Mouse (Mus musculus): ENCODE results near the gene Anapc15-ps. TPM values are rescaled to one million over a fixed set of nuclear protein-coding genes. Genes with fewer than 3 reads are reported as not detected.

The Anapc15-ps gene
- polyA plus RNA-seq (2012; rRNA removed) (0.31 TPM in 1 of 2 replicates, not detected in the other), polyA plus RNA-seq (2014; fragmentation: Nextera tagmentation; extraction: Ambion mirVana) (not detected in 2 replicates)

DNA sequence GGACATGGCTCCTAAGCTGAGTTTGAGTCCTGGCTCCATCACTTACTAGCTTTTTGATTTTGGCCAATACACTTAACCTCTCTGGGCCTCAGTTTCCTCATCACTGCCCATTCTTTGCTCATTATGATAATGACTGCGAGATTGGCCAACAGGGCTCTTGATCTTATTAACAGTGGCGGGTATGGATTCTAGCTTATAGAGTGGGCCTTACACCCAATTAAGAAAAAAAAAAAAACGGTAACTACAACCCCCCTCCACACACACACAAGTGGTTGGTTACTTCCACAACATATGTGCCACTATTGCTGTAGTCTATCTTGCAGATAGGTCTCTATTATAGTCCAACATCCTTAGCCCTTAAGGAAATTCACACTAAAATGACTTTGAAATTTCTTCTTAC lies at the start of gene Anapc15-ps:
Gene Anapc15-ps, minus strand, starts transcription at position 101 of the 400 bp plus-strand sequence.
- no peak within 1 kb of the TSS for H3K27ac ChIP-seq (replicated peaks; ENCODE audit: low read depth, low read length)
- 95% methylated on average over 3 of the region's 3 CpGs for WGBS
- no peak for ATAC-seq (ENCODE audit: low FRiP score, low read depth)

DNA sequence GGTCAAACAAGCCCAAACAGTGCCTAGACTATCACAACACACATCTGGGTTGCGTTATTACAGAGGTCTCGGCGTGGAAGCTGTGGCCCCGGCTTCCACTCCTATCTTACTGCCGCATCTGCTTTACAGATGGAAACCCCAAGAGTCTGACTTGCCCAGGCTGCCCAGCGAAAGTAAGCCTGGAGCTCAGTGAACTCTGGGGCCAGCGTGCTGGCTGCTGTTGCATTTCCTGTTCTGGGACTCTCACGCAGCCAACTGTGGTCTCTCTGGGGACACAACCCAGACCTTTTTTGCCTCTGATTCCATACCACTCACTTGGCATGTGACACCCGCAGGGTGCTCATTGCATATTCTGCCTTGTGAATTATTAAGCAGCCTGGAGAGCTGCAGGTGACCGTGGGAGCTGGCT lies 49.0 kb upstream of the Anapc15-ps start:
- no peak overlapping the region for H3K9ac ChIP-seq (ENCODE audit: low read depth, low read length, severe bottlenecking)
- H3K27me3 ChIP-seq (ENCODE audit: control insufficient read depth, insufficient read depth, low read length), result no peaks in the 10 kb centered on the region
- H3K4me1 ChIP-seq (ENCODE audit: control insufficient read depth, insufficient read depth, low read length), result peaks cover 15% of the 10 kb centered on the region
- no peak for TF ChIP-seq POLR2A (IDR thresholded peaks at IDR 0.05; ENCODE audit: borderline replicate concordance, extremely low read depth, insufficient read depth, insufficient read length)
- no peaks in the 10 kb centered on the region for H3K9me3 ChIP-seq (ENCODE audit: control insufficient read depth, low read length)
- no peaks in the 10 kb centered on the region for H3K36me3 ChIP-seq (ENCODE audit: control insufficient read depth, insufficient read depth, low read length)
- DNase-seq (ENCODE audit: low spot score), result no peak
- no peak overlapping the region for H3K4me3 ChIP-seq (replicated peaks; ENCODE audit: low read length)
- H3K4me2 ChIP-seq (replicated peaks; ENCODE audit: low read depth, low read length, severe bottlenecking), result no peak overlapping the region
- no peak for ATAC-seq (ENCODE audit: low FRiP score, low read depth)
- H3K27ac ChIP-seq (replicated peaks; ENCODE audit: low read depth, low read length), result no peak overlapping the region
- 39% methylated on average over 10 of the region's 10 CpGs for WGBS

More for the DNA sequence above, at the start of gene Anapc15-ps:
- Histone ChIP-seq H3K9me3 (ENCODE audit: control insufficient read depth, low read length) (0 out of 2 replicates have a peak, but pooled peaks cover 4% of the 10 kb centered on the region), H3K9ac (ENCODE audit: low read depth, low read length, severe bottlenecking) (no peak within 1 kb of the TSS), H3K4me1 (ENCODE audit: control insufficient read depth, insufficient read depth, low read length) (peaks cover 5% of the 10 kb centered on the region; the same call in 1 of the 2 replicates), H3K36me3 (ENCODE audit: control insufficient read depth, insufficient read depth, low read length) (no peaks in the 10 kb centered on the region), H3K4me3 (replicated peaks; ENCODE audit: low read length) (no peak within 1 kb of the TSS), H3K27me3 (ENCODE audit: control insufficient read depth, insufficient read depth, low read length) (no peaks in the 10 kb centered on the region), H3K4me2 (replicated peaks; ENCODE audit: low read depth, low read length, severe bottlenecking) (no peak within 1 kb of the TSS)
- TF ChIP-seq POLR2A (IDR thresholded peaks at IDR 0.05; ENCODE audit: borderline replicate concordance, extremely low read depth, insufficient read depth, insufficient read length), result no peak
- no peak for DNase-seq (ENCODE audit: low spot score)

DNA sequence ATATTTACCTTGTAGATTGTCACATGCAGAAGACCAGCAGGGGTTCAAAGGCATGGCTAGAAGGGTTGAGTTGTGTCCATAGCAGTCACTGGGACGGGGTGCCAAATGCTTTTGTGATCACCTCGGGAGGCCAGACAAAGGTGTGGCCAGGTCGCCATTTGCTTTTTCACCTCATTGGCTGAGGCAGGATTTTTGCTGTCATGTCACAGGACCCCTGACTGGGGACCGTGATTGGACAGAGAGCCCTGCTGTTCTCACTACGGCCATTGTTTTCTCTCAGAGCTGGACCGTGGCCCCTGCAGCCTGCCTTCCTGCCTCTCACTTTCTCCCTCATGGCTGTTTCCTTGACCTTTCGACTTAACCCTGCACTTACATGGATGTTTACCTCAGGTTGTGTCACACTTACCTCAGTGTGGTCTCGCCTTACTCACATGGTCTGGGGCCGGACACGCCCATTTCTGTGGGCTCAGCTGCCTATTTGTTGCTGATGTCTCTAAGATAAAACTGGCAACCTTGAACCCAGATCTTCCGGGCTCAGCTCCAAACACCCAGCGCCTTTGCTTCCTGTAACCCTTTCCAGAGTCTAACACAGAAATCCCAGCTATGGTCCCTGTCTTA lies 47.0 kb upstream of the Anapc15-ps start:
- ATAC-seq (ENCODE audit: low FRiP score, low read depth) (no peak), DNase-seq (ENCODE audit: low spot score) (no peak)
- H3K9ac ChIP-seq (ENCODE audit: low read depth, low read length, severe bottlenecking), result no peak overlapping the region
- no peaks in the 10 kb centered on the region for H3K27me3 ChIP-seq (ENCODE audit: control insufficient read depth, insufficient read depth, low read length)
- no peak overlapping the region for H3K4me3 ChIP-seq (replicated peaks; ENCODE audit: low read length)
- WGBS, result 78% methylated on average over 12 of the region's 12 CpGs
- H3K4me1 ChIP-seq (ENCODE audit: control insufficient read depth, insufficient read depth, low read length), result peaks cover 5% of the 10 kb centered on the region
- no peak for TF ChIP-seq POLR2A (IDR thresholded peaks at IDR 0.05; ENCODE audit: borderline replicate concordance, extremely low read depth, insufficient read depth, insufficient read length)
- no peaks in the 10 kb centered on the region for H3K36me3 ChIP-seq (ENCODE audit: control insufficient read depth, insufficient read depth, low read length)
- no peak overlapping the region for H3K4me2 ChIP-seq (replicated peaks; ENCODE audit: low read depth, low read length, severe bottlenecking)
- no peak overlapping the region for H3K27ac ChIP-seq (replicated peaks; ENCODE audit: low read depth, low read length)
- no peaks in the 10 kb centered on the region for H3K9me3 ChIP-seq (ENCODE audit: control insufficient read depth, low read length)

DNA sequence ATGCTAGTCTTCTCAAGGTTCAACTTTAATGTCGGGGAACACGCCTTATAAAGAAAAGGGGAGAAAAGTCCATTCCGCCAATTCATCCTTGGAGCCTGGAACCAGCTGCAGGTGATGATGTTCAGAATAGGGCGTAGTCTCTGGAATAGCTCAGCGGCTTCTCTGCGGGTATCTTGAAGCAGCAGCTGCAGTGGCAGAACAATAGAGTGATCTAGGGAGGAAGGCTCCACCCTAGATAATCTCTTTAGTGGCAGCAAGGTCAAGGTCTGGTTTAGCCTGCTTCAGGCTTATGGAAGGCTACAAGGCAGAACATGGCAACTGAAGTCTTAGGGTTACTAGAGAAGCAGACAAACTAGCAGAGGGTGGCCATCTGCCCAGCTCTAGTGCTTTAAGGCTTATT lies 46.2 kb upstream of the Anapc15-ps start:
- no peaks in the 10 kb centered on the region for H3K27me3 ChIP-seq (ENCODE audit: control insufficient read depth, insufficient read depth, low read length)
- ATAC-seq (ENCODE audit: low FRiP score, low read depth) (no peak), DNase-seq (ENCODE audit: low spot score) (no peak)
- no peak overlapping the region for H3K27ac ChIP-seq (replicated peaks; ENCODE audit: low read depth, low read length)
- no peaks in the 10 kb centered on the region for H3K36me3 ChIP-seq (ENCODE audit: control insufficient read depth, insufficient read depth, low read length)
- H3K4me2 ChIP-seq (replicated peaks; ENCODE audit: low read depth, low read length, severe bottlenecking), result no peak overlapping the region
- TF ChIP-seq POLR2A (IDR thresholded peaks at IDR 0.05; ENCODE audit: borderline replicate concordance, extremely low read depth, insufficient read depth, insufficient read length), result no peak
- H3K4me1 ChIP-seq (ENCODE audit: control insufficient read depth, insufficient read depth, low read length), result 0 out of 2 replicates have a peak, but pooled peaks cover 3% of the 10 kb centered on the region
- WGBS, result 91% methylated on average over 6 of the region's 6 CpGs
- no peak overlapping the region for H3K4me3 ChIP-seq (replicated peaks; ENCODE audit: low read length)
- no peak overlapping the region for H3K9ac ChIP-seq (ENCODE audit: low read depth, low read length, severe bottlenecking)
- H3K9me3 ChIP-seq (ENCODE audit: control insufficient read depth, low read length), result no peaks in the 10 kb centered on the region

DNA sequence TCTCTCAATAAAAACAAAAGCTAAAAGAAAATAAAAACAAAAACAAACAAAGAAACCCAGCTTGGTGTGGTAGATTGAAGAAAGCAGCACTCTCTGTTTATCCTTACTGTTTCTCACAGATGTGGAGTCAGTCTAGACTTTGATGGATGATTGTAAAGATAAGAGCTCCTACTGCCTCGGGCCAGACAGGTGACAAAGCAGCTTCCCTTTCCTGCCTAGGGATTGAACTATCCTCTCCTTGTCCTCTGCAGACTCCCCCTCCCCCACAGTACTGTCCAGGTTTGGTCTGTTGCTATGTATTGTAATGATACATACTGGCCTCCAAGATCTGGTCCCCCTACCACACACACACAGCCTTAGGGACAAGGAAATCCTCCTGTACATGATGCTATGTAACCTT lies 45.5 kb upstream of the Anapc15-ps start:
- Histone ChIP-seq H3K4me2 (replicated peaks; ENCODE audit: low read depth, low read length, severe bottlenecking) (no peak overlapping the region), H3K9ac (ENCODE audit: low read depth, low read length, severe bottlenecking) (no peak overlapping the region), H3K9me3 (ENCODE audit: control insufficient read depth, low read length) (no peaks in the 10 kb centered on the region), H3K27me3 (ENCODE audit: control insufficient read depth, insufficient read depth, low read length) (no peaks in the 10 kb centered on the region), H3K4me1 (ENCODE audit: control insufficient read depth, insufficient read depth, low read length) (0 out of 2 replicates have a peak, but pooled peaks cover 3% of the 10 kb centered on the region), H3K27ac (replicated peaks; ENCODE audit: low read depth, low read length) (no peak overlapping the region), H3K4me3 (replicated peaks; ENCODE audit: low read length) (no peak overlapping the region), H3K36me3 (ENCODE audit: control insufficient read depth, insufficient read depth, low read length) (no peaks in the 10 kb centered on the region)
- DNase-seq (ENCODE audit: low spot score) (no peak), ATAC-seq (ENCODE audit: low FRiP score, low read depth) (no peak)
- TF ChIP-seq POLR2A (IDR thresholded peaks at IDR 0.05; ENCODE audit: borderline replicate concordance, extremely low read depth, insufficient read depth, insufficient read length), result no peak
- 14% methylated on average over 1 of the region's 1 CpGs for WGBS

All from limb, embryonic 14.5 days (tissue).